Mouse (Mus musculus) heart, adult 11 months (tissue): ENCODE measurements around the gene Serpinb9.

Experiments
- DNase-seq: peaks from one replicate; pipeline ENCODE4 v3.0.0; 2022

The Serpinb9 gene

DNA sequence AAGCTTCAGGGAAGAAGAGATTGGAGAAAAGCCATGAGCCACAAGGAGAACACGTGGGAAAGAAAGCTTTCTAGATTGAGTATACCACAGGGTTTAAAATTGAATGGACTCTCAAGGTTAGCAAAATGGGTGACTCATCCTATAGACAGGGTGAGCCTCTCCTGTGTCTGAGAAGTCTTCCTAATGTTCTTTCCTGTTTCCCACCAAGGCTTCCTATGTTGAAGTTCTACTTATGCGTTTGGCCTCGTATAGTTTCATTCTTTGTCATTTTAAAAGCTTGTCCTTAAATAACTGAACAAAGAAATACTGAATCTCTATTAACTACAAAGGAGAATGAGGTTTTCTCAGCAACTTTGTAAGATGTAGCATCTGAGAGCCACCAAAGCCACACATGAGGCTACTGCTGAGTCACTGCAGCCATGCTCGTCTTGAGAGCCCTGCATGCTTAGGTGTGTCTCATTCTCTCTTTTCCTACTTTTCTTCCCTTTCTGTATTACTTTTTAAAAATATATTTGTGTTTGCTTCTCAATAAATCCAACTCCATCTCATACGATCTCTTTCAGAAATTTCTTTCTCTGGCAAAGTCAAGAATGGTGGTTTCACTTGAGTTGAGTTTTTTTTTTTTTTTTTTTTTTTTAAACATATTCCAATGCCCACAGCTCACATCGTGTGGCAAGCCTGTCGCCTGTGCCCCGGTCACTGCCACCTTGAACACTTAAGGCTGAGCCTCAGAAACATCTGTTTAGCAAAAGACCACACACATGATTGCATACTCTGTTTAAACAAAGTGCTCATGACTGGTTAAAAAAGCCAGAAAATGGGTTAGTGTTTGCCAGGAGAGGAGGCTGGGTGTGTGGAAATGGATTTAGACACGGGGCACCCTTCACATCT lies 718 bp downstream of the Serpinb9 start:
- DNase-seq = peak; percentile 59

DNA sequence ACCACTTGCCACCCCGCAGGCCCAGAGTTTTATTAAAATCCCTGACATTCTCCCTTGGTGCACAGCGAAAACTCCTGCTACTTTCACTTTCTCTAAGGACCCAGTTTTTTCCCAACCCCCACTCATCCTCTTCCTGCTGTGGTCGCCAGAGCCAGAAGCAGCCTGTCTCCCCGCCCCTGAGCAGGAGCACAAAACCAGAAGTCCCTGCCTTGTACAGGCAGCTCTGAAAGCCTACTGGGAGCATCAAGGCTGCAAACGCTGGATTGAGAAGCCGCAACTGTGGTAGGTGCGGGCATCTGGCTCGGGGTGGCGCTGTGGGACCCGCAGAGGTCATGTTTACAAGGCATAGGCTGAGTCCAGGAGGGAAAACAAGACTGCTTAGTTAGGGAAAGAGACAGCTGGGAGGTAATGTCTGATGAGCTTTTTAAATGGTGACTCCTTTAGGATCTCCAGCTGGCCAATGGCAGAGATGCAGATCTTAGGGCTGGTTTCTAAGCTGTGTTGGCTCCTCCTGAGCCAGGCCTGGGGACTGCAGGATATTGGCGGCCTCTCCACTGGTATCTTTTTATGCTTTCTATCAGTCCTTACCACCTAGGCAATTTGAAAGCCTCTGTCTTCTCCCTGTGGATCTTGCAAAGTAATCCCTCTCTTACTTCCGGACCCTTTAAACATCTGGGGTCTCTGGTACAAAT lies 1.5 kb downstream of the Serpinb9 start:
- DNase-seq = peak; percentile 99

DNA sequence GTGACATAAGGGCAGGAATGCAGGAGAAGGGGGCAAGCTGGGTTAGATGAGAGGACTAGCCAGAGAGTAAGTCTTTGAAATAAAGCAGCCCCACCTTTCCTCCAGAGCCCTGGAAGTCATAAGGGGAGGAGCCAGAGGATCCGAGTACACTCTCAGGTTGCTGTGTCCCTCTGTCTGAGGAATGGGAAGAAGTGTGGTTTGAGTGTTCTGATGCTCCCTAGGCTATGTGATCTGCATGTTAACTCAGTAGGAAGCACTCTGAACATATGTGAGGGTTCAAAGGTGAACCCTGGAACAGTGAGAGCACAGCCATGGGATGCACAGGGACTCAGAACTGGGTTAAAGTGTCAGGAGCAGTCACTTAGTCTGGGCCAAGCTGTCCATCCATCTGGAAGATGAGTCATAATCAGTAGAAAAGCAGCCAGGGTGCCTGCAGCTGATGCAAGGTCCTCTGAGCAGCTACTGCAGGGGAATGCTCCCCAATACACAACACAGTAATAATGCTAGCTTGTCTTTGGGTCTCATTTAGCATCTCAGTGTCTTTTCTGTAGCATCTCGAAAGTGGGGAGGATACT lies 2.5 kb downstream of the Serpinb9 start:
- peak; percentile 91 for DNase-seq

DNA sequence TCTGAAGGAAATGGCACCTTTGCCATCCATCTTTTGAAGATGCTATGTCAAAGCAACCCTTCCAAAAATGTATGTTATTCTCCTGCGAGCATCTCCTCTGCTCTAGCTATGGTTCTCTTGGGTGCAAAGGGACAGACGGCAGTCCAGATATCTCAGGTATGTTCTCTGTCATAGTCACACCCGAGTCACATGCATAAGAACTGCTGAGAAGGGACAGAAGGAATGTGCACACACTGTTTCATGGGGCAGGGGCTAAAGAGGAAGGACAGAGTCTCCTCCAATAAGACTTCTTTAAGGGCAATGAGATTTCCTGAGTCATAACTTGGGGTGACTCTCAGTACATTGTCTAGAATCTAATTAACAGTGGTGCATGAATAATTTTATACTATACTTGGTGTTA lies 3.5 kb downstream of the Serpinb9 start:
- peak; percentile 72 for DNase-seq

DNA sequence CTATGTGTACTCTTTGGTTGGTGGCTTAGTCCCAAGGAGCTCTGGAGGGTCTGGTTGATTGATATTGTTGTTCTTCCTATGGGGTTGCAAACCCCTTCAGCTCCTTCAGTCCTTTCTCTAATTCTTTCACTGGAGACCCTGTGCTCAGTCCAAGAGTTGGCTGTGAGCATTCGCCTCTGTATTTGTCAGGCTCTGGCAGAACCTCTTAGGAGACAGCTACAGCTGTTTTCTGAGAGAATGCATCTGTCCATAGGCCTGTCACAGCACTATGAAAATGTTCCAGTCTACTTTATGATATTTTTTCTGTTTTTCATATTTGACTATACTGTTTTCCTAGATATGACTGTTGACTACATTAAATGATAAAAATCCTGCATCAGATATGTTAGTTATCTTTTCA lies 9.3 kb downstream of the Serpinb9 start:
- no peak for DNase-seq

DNA sequence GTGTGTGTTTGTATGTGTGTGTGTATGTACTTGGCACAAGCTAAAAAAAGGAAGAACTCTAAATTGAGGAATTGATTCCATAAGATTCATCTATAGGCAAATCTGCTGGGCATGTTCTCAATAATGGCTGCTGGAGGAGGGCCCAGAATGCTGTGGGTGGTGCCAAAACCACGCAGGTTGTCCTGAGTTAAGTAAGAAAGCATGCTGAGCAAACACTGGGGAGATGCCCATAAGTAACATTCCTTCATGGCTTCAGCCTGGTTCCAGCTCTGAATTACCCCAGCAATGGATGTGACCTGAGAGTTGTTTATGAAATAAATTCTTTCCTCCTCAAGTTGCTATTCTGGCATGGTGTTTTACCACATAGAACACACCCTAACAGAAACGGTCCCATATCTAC lies 10.2 kb downstream of the Serpinb9 start:
- DNase-seq = peak; percentile 49

DNA sequence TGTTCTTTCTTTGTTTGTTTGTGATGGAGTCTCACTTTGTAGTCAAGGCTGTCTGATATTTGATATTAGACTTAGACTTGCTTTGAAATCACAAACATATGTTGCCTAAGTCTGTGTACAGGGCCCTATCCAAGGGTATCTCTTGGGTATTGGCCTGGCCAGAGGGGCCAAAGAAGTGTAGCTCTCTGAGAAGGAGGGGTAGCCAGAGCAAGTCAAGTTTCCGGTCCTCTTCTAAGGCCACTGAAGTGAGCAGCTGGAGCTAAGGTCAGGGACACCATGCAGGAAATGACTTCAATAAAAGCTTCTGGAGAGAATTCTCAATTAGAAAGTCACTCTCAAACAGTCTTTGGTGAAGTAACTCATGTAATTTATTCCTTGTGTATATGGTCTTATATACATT lies 19.3 kb downstream of the Serpinb9 start:
- peak; percentile 90 for DNase-seq

DNA sequence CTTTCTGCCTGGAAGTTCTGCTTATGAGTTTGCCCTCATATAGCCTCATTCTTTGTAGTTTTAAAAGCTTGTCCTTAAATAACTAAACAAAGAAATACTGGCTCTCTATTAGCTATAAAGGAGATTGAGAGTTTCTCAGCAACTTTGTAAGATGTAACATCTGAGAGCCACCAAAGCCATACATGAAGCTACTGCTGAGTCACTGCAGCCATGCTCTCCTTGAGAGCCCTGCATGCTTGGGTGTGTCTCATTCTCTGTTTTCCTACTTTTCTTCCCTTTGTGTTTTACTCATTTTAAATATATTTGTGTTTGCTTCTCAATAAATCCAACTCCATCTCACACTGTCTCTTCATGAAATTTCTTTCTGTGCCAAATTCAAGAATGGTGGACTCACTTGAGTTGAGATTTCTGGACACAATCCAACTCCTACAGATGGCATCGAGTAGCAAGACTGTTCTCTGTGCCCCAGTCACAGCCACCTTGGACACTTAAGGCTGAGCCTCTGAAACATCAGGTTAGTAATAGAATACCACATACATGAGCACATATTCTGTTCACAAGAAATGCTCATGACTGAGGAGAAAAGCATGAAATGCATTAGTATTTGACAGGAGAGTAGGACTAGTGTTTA lies 23.5 kb downstream of the Serpinb9 start:
- peak; percentile 29 for DNase-seq

DNA sequence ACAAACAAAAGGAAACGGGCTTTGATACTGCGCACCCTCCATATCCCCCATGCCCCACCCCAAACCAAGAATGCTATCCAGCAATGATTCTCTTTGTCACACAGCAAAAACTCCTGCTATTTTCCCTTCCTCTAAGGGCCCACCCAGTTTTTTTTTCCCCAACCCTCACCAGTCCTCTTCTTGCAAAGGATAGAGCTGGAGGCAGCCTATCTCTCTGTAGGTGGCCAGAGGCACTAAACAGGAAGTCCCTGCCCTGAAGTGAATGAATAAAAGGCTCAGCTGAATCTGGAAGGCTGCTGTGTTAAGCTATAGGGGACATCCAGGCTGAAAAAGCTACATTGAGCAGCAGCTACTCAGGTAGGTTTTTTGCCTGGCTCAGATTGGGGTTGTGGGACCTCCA lies 24.2 kb downstream of the Serpinb9 start, which contains the start of gene Serpinb9b:
TSS of gene Serpinb9b (plus strand) at position 173 of the 400 bp plus-strand sequence.
- DNase-seq = peak; percentile 58

DNA sequence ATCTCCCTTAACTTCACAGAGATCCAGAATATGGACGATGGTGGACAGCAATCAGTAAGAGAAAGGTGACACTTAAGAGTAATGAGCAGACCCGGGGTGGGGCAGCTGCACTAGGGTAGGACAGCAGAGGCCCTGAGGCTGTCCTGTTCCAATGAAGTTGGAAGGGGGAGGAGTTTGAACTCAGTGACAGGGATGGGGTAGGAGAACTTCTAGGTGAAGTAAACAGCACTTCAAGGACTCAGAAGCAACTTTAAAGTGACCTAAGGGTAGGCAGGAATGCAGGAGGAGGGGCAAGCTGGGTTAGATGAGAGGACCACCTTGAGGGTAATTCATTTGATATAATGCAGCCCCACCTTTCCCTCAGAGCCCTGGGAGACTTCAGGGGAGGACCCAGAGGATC lies 25.1 kb downstream of the Serpinb9 start:
- no peak for DNase-seq

DNA sequence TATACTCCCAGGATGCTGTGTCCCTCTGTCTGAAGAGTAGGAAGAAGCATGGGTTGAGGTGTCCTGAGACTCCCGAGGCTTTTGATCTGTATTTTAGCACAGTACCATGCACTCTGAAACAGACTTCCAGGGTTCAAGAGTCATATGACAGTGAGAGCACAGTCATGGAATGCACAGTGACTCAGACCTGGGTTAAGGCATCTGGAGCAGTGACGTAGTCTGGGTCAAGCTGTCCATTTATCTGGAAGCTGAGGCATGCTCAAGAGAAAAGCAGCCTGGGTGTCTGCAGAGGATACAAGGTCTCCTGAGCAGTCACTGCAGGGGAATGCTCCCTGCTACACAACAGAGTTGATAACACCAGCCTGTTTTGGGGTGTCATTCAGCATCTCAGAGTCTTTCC lies 25.5 kb downstream of the Serpinb9 start:
- peak; percentile 90 for DNase-seq

DNA sequence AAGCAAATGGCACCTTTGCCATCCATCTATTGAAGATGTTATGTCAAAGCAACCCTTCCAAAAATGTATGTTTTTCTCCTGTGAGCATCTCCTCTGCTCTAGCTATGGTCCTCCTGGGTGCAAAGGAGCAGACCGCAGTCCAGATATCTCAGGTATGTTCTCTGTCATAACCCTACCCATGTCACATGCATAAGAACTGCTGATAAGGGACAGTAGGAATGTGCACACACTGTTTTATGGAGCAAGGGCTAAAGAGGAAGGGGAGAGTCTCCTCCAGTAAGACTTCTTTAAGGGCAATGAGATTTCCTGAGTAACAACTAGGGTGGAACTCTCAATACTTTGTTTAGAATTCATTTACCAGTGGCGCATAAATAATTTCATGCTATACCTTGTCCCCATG lies 26.4 kb downstream of the Serpinb9 start:
- peak; percentile 34 for DNase-seq

DNA sequence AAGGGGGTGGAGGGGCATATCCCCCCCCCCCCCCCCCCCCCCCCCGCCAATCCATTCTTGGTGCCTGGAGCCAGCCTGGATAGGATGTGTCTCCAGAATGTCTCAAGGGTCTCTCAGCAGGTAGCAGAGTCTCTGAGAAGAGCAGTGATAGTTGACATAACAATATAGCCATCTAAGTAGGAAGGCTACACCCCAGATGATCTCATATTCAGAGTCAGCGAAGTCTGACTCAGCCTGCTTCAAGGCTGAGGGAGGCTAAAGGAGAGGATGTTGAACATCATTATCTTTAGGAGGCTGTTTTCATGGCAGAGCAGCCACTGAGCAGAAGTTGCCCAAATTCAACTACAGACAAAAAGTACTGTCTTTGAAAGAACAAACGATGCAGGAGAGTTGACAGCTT lies 27.2 kb downstream of the Serpinb9 start:
- DNase-seq = peak; percentile 58

DNA sequence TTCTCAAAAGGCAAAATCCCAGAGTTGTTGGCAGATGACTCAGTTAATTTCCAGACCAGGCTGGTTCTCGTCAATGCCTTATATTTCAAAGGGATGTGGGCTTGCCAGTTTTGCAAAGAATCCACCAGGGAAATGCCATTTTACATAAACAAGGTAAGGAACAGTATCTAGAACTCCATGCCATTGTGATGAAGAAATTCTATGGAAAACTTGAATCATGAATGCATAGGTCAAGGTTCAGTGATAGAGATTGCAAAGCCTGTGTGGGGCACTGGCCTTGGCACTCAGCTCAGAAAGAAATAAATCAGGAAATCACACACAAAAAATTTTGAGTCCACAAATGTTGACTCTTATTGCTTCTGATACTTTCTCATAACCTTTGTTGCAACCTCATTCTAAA lies 32.5 kb downstream of the Serpinb9 start:
- DNase-seq = peak; percentile 31

DNA sequence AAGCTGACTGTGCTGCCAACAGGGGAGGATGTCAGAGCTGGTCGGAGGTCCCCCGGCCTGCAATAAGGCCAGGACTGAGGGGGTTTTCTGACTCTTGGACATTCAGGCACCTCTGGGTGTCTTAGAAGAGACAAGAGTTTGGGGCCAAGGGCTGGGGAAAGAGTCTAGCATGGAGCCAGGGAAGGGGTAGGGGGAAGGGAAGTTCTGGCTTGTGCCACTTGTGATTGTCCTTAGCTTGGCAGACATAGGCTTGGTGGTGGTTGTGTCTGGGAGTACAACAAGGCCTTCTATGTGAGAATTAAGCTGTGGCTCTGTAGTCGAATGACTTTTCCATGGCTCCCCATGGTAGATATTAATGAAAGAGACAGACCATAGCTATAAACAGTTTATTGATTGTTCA lies 40.5 kb downstream of the Serpinb9 start:
- peak; percentile 66 for DNase-seq

DNA sequence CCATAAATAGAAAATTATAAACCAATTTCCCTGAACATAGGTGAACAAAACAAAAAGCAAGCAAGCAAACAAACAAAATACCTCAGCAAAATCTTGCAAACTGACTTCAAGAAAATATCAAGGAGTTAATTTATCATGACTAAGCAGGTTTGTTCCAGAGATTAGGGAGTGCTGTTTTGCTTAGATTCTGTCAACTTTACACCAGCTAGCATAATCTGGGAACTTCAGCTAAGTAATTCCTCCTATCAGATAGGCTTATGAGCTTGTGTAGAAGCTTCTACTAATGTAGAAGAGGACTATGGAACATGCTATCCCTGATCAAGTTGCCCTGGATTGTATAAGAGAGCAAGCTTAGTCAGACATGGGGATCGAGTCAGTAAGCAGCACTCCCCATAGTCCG lies 44.2 kb downstream of the Serpinb9 start:
- DNase-seq = peak; percentile 51

DNA sequence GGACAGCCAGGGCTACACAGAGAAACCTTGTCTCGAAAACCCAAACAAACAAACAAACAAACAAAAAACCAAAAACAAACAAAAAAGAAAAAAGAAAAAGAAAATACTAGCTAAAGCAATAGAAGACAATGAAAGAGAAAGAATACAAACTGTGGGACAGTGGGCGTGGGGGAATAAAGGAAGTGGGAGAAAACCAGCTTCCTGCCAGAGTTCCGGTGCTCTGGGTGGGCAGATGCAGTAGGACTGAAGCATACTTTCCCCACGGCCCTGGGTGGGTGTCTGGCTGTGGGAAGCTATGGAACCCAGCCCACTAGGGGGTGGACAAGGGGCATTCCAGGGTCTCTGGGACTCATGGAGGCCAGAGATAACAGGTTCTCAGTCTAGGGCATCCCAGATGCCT lies 45.1 kb downstream of the Serpinb9 start:
- peak; percentile 58 for DNase-seq

DNA sequence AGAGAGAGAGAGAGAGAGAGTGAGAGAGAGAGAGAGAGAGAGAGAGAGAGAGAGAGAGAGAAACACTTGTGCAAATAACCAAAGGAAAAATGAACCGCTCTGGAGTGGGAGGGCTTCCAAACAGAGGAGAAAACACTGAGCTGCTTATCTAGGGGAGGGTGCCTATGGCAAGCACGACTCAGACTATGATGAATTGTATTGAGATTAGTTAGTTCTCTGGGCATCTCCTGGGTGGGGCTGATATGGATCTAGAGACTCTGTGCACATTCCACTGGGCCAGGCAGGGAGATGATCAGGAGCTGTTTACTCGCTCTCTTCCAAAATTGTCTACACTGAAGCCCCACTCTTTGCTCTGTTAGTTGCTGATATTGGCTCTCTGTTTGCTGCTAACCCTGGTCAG lies 48.6 kb downstream of the Serpinb9 start:
- DNase-seq = peak; percentile 58

DNA sequence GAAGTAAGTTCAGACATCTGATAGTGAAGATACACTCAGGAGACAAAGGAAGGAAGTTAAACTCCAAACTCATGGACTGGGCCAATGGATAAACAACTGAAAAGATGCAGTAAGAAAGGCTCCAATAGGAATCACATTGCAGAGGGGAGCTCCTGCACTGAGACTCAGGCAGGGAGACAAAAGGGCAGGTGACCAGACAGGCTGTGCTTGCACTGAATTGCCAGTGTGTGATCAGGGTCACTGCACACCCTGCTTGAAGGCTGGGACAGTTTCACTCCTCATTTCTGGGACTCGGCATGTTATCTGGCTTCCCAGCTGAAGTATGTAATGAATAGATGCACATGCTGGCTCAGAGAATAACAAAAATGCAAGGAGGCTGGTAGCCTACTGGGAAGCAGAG lies 60.0 kb downstream of the Serpinb9 start:
- DNase-seq = peak; percentile 36
